30 mouse cellular contexts compared by ENCODE assay signal in the genomic region with DNA sequence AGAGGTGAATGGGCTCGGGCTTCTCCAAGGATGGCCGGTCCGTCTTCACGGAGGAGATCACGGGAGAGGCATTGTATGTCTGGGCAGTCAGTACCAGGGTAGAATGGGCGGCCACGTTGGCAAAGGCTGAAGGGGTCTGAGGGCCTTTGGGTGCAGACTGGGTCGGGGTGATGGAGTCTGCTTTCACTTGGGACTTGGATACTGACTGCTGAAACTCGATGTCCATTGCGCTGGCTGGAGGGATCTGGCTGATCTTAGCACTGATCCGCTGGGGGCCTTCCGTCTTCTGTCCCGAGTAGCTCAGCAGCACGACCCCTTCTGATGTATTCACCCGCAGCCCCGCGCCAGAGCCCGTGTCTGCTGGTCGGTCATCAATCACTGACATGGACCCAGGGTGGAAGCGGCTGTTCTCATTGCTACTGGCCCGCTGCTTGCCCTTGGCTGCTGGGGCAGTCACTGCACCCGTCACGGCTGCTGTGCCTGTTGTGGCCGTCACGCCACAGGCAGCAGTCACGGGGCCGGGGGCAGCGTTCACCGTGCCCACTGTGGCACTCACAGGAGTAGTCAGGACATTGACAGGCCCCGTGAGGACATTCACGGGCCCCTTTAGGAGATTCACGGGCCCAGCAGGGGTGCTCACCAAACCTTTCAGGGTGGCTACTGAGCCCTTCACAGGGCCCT. TPM values are rescaled to one million over a fixed set of nuclear protein-coding genes. Genes with fewer than 3 reads are reported as not detected.
DNase-seq lines count a peak whose midpoint lies in the region; ATAC-seq and TF ChIP-seq lines count a peak whose summit lies in the region.
"Had no signal": no experiment of that assay in that cellular context is flagged by ENCODE, and none has a peak within 500 bp of the region (broad histone marks: within the 10 kb centered on the region; RNA-seq: fewer than 3 reads in every experiment).

No protein-coding gene starts in this region.

- no peaks in the 10 kb centered on the region for H3K9me3 ChIP-seq in hindbrain, embryonic 13.5 days
- no peaks in the 10 kb centered on the region for H3K9me3 ChIP-seq in hindbrain, embryonic 16.5 days (ENCODE audit: control insufficient read depth, low read length)
- H3K9me3 ChIP-seq in G1E (replicated peaks), result peaks cover 66% of the 10 kb centered on the region
- H3K9me3 ChIP-seq in intestine, postnatal 0 days (ENCODE audit: control insufficient read depth), result no peaks in the 10 kb centered on the region
- H3K9me3 ChIP-seq in forebrain, embryonic 10.5 days, result peaks cover 5% of the 10 kb centered on the region; the same call in 1 of the 2 replicates
- H3K9me3 ChIP-seq: embryonic facial prominence, embryonic 12.5 days; forebrain, embryonic 12.5 days; forebrain, embryonic 15.5 days; heart, embryonic 13.5 days had no signal

- H3K27me3 ChIP-seq in hindbrain, embryonic 13.5 days, result no peaks in the 10 kb centered on the region
- no peaks in the 10 kb centered on the region for H3K27me3 ChIP-seq in hindbrain, embryonic 16.5 days (replicated peaks; ENCODE audit: control insufficient read depth, insufficient read depth, low read length)
- H3K27me3 ChIP-seq in G1E (ENCODE audit: insufficient read depth, low read length), result peaks cover 6% of the 10 kb centered on the region; the same call in 1 of the 2 replicates
- no peaks in the 10 kb centered on the region for H3K27me3 ChIP-seq in intestine, postnatal 0 days (replicated peaks; ENCODE audit: control insufficient read depth, insufficient read depth, low read length)
- H3K27me3 ChIP-seq in forebrain, embryonic 10.5 days (ENCODE audit: poor library complexity, severe bottlenecking), result no peaks in the 10 kb centered on the region
- H3K27me3 ChIP-seq: embryonic facial prominence, embryonic 12.5 days; embryonic facial prominence, embryonic 15.5 days; forebrain, embryonic 12.5 days; forebrain, embryonic 15.5 days; heart, embryonic 13.5 days; hindbrain, embryonic 12.5 days had no signal

- H3K9ac ChIP-seq in hindbrain, embryonic 13.5 days, result no peak overlapping the region
- H3K9ac ChIP-seq in hindbrain, embryonic 16.5 days (ENCODE audit: low read depth, low read length), result no peak overlapping the region
- H3K9ac ChIP-seq in intestine, postnatal 0 days (ENCODE audit: low read depth, low read length), result no peak overlapping the region
- H3K9ac ChIP-seq: embryonic facial prominence, embryonic 12.5 days; embryonic facial prominence, embryonic 15.5 days; forebrain, embryonic 12.5 days; forebrain, embryonic 15.5 days; heart, embryonic 13.5 days; hindbrain, embryonic 12.5 days had no signal

- H3K4me1 ChIP-seq in hindbrain, embryonic 13.5 days (replicated peaks), result 0 out of 2 replicates have a peak, but pooled peaks cover 3% of the 10 kb centered on the region
- no peaks in the 10 kb centered on the region; the same call in 1 of the 2 replicates for H3K4me1 ChIP-seq in hindbrain, embryonic 16.5 days (ENCODE audit: control insufficient read depth, insufficient read depth, low read depth, low read length)
- peaks cover 2% of the 10 kb centered on the region for H3K4me1 ChIP-seq in G1E (ENCODE audit: insufficient read depth, low read depth, low read length)
- peaks cover 1% of the 10 kb centered on the region; the same call in 1 of the 2 replicates for H3K4me1 ChIP-seq in bone marrow, adult 2 months (ENCODE audit: control insufficient read depth, insufficient read depth, low read length)
- H3K4me1 ChIP-seq in intestine, postnatal 0 days (replicated peaks; ENCODE audit: control insufficient read depth, insufficient read depth, low read length), result no peaks in the 10 kb centered on the region
- no peaks in the 10 kb centered on the region for H3K4me1 ChIP-seq in forebrain, embryonic 10.5 days
- H3K4me1 ChIP-seq: embryonic facial prominence, embryonic 12.5 days; forebrain, embryonic 12.5 days; heart, embryonic 13.5 days had no signal

- peak; percentile 27 for DNase-seq in gastrocnemius, adult 2 months
- no peak for DNase-seq in gastrocnemius, postnatal 4 days (ENCODE audit: low spot score in 2 of 2)
- no peak for DNase-seq in G1E (ENCODE audit: low spot score)
- no peak for DNase-seq in forebrain, embryonic 10.5 days (ENCODE audit: extremely low spot score, low spot score)
- DNase-seq: adrenal gland, adult 8-10 months; adrenal gland, postnatal 25 days; cerebellum, adult 18-20 months; cerebellum, adult 9-10 months; gastrocnemius, postnatal 10 days; gastrocnemius, postnatal 36 days; heart, adult 18-20 months; heart, postnatal 14 days; heart, postnatal 4 days; kidney, adult 11 months had no signal

- H3K4me2 ChIP-seq in hindbrain, embryonic 13.5 days, result no peak overlapping the region
- no peak overlapping the region for H3K4me2 ChIP-seq in hindbrain, embryonic 16.5 days (ENCODE audit: low read length)
- H3K4me2 ChIP-seq in intestine, postnatal 0 days (replicated peaks; ENCODE audit: low read depth), result no peak overlapping the region
- H3K4me2 ChIP-seq: embryonic facial prominence, embryonic 12.5 days; embryonic facial prominence, embryonic 15.5 days; forebrain, embryonic 12.5 days; forebrain, embryonic 15.5 days; heart, embryonic 13.5 days; hindbrain, embryonic 12.5 days had no signal

- TF ChIP-seq POLR2A in bone marrow, adult 2 months (IDR thresholded peaks at IDR 0.05; ENCODE audit: borderline replicate concordance, control insufficient read depth, low read depth, low read length), result 0 out of 2 replicates have a peak, but pooled peaks have one; percentile 7

- intact Hi-C loops in gastrocnemius, adult 2 months (cut with DNase I), result no loop called here

- no peak for ATAC-seq in hindbrain, embryonic 13.5 days (ENCODE audit: low FRiP score)
- ATAC-seq in hindbrain, embryonic 16.5 days, result no peak
- ATAC-seq in G1E (ENCODE audit: extremely low read depth, insufficient number of reproducible peaks, low FRiP score, poor library complexity, severe bottlenecking), result no peak
- no peak for ATAC-seq in intestine, postnatal 0 days
- ATAC-seq: activated CD4-positive, CD25-positive, alpha-beta regulatory T cell, adult 4 months; CD4-positive, CD25-positive, alpha-beta regulatory T cell, adult 4 months; forebrain, embryonic 15.5 days had no signal

- H3K27ac ChIP-seq in gastrocnemius, adult 2 months, result no peak overlapping the region
- 0 out of 2 replicates have a peak overlapping the region, but pooled peaks have one; percentile 23 for H3K27ac ChIP-seq in hindbrain, embryonic 13.5 days
- no peak overlapping the region for H3K27ac ChIP-seq in hindbrain, embryonic 16.5 days (ENCODE audit: low read depth, low read length)
- no peak overlapping the region for H3K27ac ChIP-seq in bone marrow, adult 2 months (ENCODE audit: control insufficient read depth, insufficient read depth, low read depth, low read length, poor library complexity)
- H3K27ac ChIP-seq in intestine, postnatal 0 days (ENCODE audit: low read depth, low read length), result no peak overlapping the region
- H3K27ac ChIP-seq in forebrain, embryonic 10.5 days, result no peak overlapping the region
- H3K27ac ChIP-seq: embryonic facial prominence, embryonic 12.5 days; embryonic facial prominence, embryonic 15.5 days; forebrain, embryonic 12.5 days; forebrain, embryonic 15.5 days; heart, embryonic 13.5 days; hindbrain, embryonic 12.5 days had no signal

- H3K4me3 ChIP-seq in gastrocnemius, adult 2 months, result no peak overlapping the region
- H3K4me3 ChIP-seq in hindbrain, embryonic 13.5 days, result no peak overlapping the region
- H3K4me3 ChIP-seq in hindbrain, embryonic 16.5 days (ENCODE audit: low read length), result no peak overlapping the region
- H3K4me3 ChIP-seq in G1E (ENCODE audit: low read depth, low read length), result peak overlapping the region; percentile 20; the same call in 1 of the 2 replicates
- no peak overlapping the region for H3K4me3 ChIP-seq in bone marrow, adult 2 months (replicated peaks; ENCODE audit: control insufficient read depth, low read depth, low read length)
- H3K4me3 ChIP-seq in intestine, postnatal 0 days (ENCODE audit: low read depth, low read length), result no peak overlapping the region
- no peak overlapping the region for H3K4me3 ChIP-seq in forebrain, embryonic 10.5 days
- H3K4me3 ChIP-seq: embryonic facial prominence, embryonic 12.5 days; embryonic facial prominence, embryonic 15.5 days; forebrain, embryonic 12.5 days; forebrain, embryonic 15.5 days; heart, embryonic 10.5 days; heart, embryonic 13.5 days; hindbrain, embryonic 12.5 days had no signal

- peaks cover 98% of the 10 kb centered on the region for H3K36me3 ChIP-seq in hindbrain, embryonic 13.5 days
- H3K36me3 ChIP-seq in hindbrain, embryonic 16.5 days (ENCODE audit: control insufficient read depth, insufficient read depth, low read length), result peaks cover 81% of the 10 kb centered on the region
- peaks cover 98% of the 10 kb centered on the region for H3K36me3 ChIP-seq in G1E (replicated peaks)
- H3K36me3 ChIP-seq in intestine, postnatal 0 days (ENCODE audit: control insufficient read depth, insufficient read depth), result peaks cover 94% of the 10 kb centered on the region
- H3K36me3 ChIP-seq in forebrain, embryonic 10.5 days (replicated peaks), result peaks cover 99% of the 10 kb centered on the region

- 68% methylated on average over 32 of the region's 32 CpGs for whole genome bisulfite sequencing in hindbrain, embryonic 13.5 days
- 65% methylated on average over 32 of the region's 32 CpGs for WGBS in hindbrain, embryonic 16.5 days
- 96% methylated on average over 32 of the region's 32 CpGs for WGBS in bone marrow, adult 2 months
- 86% methylated on average over 32 of the region's 32 CpGs for WGBS in intestine, postnatal 0 days
- WGBS in forebrain, embryonic 10.5 days, result 94% methylated on average over 32 of the region's 32 CpGs

- TF ChIP-seq CTCF in gastrocnemius, adult 2 months (IDR thresholded peaks at IDR 0.05), result no peak
- no peak for TF ChIP-seq CTCF in G1E (IDR thresholded peaks at IDR 0.05; ENCODE audit: low read depth, low read length)
- no peak for TF ChIP-seq CTCF in bone marrow, adult 2 months (IDR thresholded peaks at IDR 0.05; ENCODE audit: control insufficient read depth, insufficient read depth, low read length)
- TF ChIP-seq CTCF in intestine, postnatal 0 days (IDR thresholded peaks at IDR 0.05; ENCODE audit: low read depth), result no peak

RNA-seq across cellular contexts. Expression of a gene that starts 28.3 kb away (rescaled TPM):
- 10 to 100 TPM; 30.2 to 30.6 TPM for total RNA-seq in gastrocnemius, adult 2 months (2021)
- 10 to 100 TPM; 19.9 to 21.2 TPM for total RNA-seq in gastrocnemius, postnatal 4 days (2021)
- 50.0 and 50.3 TPM in 2 replicates for polyA plus RNA-seq in hindbrain, embryonic 13.5 days (2015; fragmentation: Nextera tagmentation; extraction: Ambion mirVana)
- 39.5 and 39.6 TPM in 2 replicates for polyA plus RNA-seq in hindbrain, embryonic 16.5 days (2015; fragmentation: Nextera tagmentation; extraction: Ambion mirVana)
- total RNA-seq in G1E (2014; fragmentation: Nextera tagmentation), result 10.9 and 11.8 TPM in 2 replicates
- 15.9 and 22.8 TPM in 2 replicates for total RNA-seq in G1E (2017)
- 51.4 and 61.1 TPM in 2 replicates for polyA plus RNA-seq in G1E (2012)
- 12.1 and 24.1 TPM in 2 replicates for polyA plus RNA-seq in bone marrow, adult 2 months (2011; ENCODE audit: insufficient read depth, insufficient read length, low replicate concordance, missing spikeins)
- polyA plus RNA-seq in intestine, postnatal 0 days (2015; fragmentation: Nextera tagmentation; extraction: Ambion mirVana), result 9.7 and 9.8 TPM in 2 replicates
- 58.9 and 61.1 TPM in 2 replicates for polyA plus RNA-seq in forebrain, embryonic 10.5 days (2016; fragmentation: Nextera tagmentation; extraction: Ambion mirVana)

RNA-seq across cellular contexts. Expression of a gene that starts 36.9 kb away (rescaled TPM):
- 1 to 10 TPM in 1 of 2 experiments, under 1 TPM in 1; 0.92 to 1.6 TPM for total RNA-seq in gastrocnemius, adult 2 months (2021)
- total RNA-seq in gastrocnemius, postnatal 4 days (2021), result not detected
- not detected in 2 replicates for polyA plus RNA-seq in hindbrain, embryonic 13.5 days (2015; fragmentation: Nextera tagmentation; extraction: Ambion mirVana)
- 0.35 and 0.41 TPM in 2 replicates for polyA plus RNA-seq in hindbrain, embryonic 16.5 days (2015; fragmentation: Nextera tagmentation; extraction: Ambion mirVana)
- total RNA-seq in G1E (2014; fragmentation: Nextera tagmentation) (not detected in 2 replicates), G1E (2017) (not detected in 2 replicates)
- polyA plus RNA-seq in G1E (2012), result not detected in 2 replicates
- polyA plus RNA-seq in bone marrow, adult 2 months (2011; ENCODE audit: insufficient read depth, insufficient read length, low replicate concordance, missing spikeins), result not detected in 2 replicates
- polyA plus RNA-seq in intestine, postnatal 0 days (2015; fragmentation: Nextera tagmentation; extraction: Ambion mirVana), result not detected in 2 replicates
- polyA plus RNA-seq in forebrain, embryonic 10.5 days (2016; fragmentation: Nextera tagmentation; extraction: Ambion mirVana), result not detected in 2 replicates
- total RNA-seq: adrenal gland, postnatal 25 days; gastrocnemius, postnatal 10 days; heart, postnatal 4 days had no signal
- polyA plus RNA-seq: activated CD4-positive, CD25-positive, alpha-beta regulatory T cell, adult 4 months; C2C12; CD4-positive, CD25-positive, alpha-beta regulatory T cell, adult 4 months; embryonic facial prominence, embryonic 12.5 days; embryonic facial prominence, embryonic 15.5 days; forebrain, embryonic 12.5 days; forebrain, embryonic 15.5 days; heart, embryonic 10.5 days; heart, embryonic 13.5 days; heart, embryonic 16.5 days; hindbrain, embryonic 12.5 days; intestine, embryonic 14.5 days had no signal

RNA-seq across cellular contexts. Expression of a gene that starts 52.2 kb away (rescaled TPM):
- 100 to 1,000 TPM; 223 to 468 TPM for total RNA-seq in gastrocnemius, adult 2 months (2021)
- 100 to 1,000 TPM; 154 to 183 TPM for total RNA-seq in gastrocnemius, postnatal 4 days (2021)
- 0.06 and 0.08 TPM in 2 replicates for polyA plus RNA-seq in hindbrain, embryonic 13.5 days (2015; fragmentation: Nextera tagmentation; extraction: Ambion mirVana)
- polyA plus RNA-seq in hindbrain, embryonic 16.5 days (2015; fragmentation: Nextera tagmentation; extraction: Ambion mirVana), result 0.09 and 0.66 TPM in 2 replicates
- total RNA-seq in G1E (2014; fragmentation: Nextera tagmentation) (not detected in 2 replicates), G1E (2017) (not detected in 2 replicates)
- polyA plus RNA-seq in G1E (2012), result not detected in 2 replicates
- 0.34 and 0.72 TPM in 2 replicates for polyA plus RNA-seq in bone marrow, adult 2 months (2011; ENCODE audit: insufficient read depth, insufficient read length, low replicate concordance, missing spikeins)
- 4.7 and 8.0 TPM in 2 replicates for polyA plus RNA-seq in intestine, postnatal 0 days (2015; fragmentation: Nextera tagmentation; extraction: Ambion mirVana)
- polyA plus RNA-seq in forebrain, embryonic 10.5 days (2016; fragmentation: Nextera tagmentation; extraction: Ambion mirVana), result not detected in 2 replicates
- polyA plus RNA-seq: activated CD4-positive, CD25-positive, alpha-beta regulatory T cell, adult 4 months; CD4-positive, CD25-positive, alpha-beta regulatory T cell, adult 4 months; embryonic facial prominence, embryonic 12.5 days; forebrain, embryonic 12.5 days; forebrain, embryonic 15.5 days; hindbrain, embryonic 12.5 days had no signal

RNA-seq across cellular contexts. Expression of a gene that starts 57.0 kb away (rescaled TPM):
- under 1 TPM in 1 of 2 experiments, not detected in 1; 0.25 TPM for total RNA-seq in gastrocnemius, adult 2 months (2021)
- under 1 TPM; 0.34 to 0.88 TPM for total RNA-seq in gastrocnemius, postnatal 4 days (2021)
- not detected in 2 replicates for polyA plus RNA-seq in hindbrain, embryonic 13.5 days (2015; fragmentation: Nextera tagmentation; extraction: Ambion mirVana)
- not detected in 2 replicates for polyA plus RNA-seq in hindbrain, embryonic 16.5 days (2015; fragmentation: Nextera tagmentation; extraction: Ambion mirVana)
- total RNA-seq in G1E (2014; fragmentation: Nextera tagmentation) (not detected in 2 replicates), G1E (2017) (0.05 TPM in 1 of 2 replicates, not detected in the other)
- polyA plus RNA-seq in G1E (2012), result not detected in 2 replicates
- not detected in 2 replicates for polyA plus RNA-seq in bone marrow, adult 2 months (2011; ENCODE audit: insufficient read depth, insufficient read length, low replicate concordance, missing spikeins)
- polyA plus RNA-seq in intestine, postnatal 0 days (2015; fragmentation: Nextera tagmentation; extraction: Ambion mirVana), result not detected in 2 replicates
- not detected in 2 replicates for polyA plus RNA-seq in forebrain, embryonic 10.5 days (2016; fragmentation: Nextera tagmentation; extraction: Ambion mirVana)
- total RNA-seq: adrenal gland, adult 8-10 months; adrenal gland, postnatal 25 days had no signal
- polyA plus RNA-seq: activated CD4-positive, CD25-positive, alpha-beta regulatory T cell, adult 4 months; C2C12; CD4-positive, CD25-positive, alpha-beta regulatory T cell, adult 4 months; embryonic facial prominence, embryonic 12.5 days; embryonic facial prominence, embryonic 15.5 days; forebrain, embryonic 12.5 days; forebrain, embryonic 15.5 days; hindbrain, embryonic 12.5 days had no signal
